Mouse (Mus musculus) heart, embryonic 11.5 days (tissue): ENCODE measurements around the gene Atp6v1b1. TPM values are rescaled to one million over a fixed set of nuclear protein-coding genes. Genes with fewer than 3 reads are reported as not detected.

ENCODE experiments used
- ATAC-seq: fragments of 200-750 bp; cut with Nextera tagmentation; replicated peaks from 2 replicates; pipeline ENCODE4 v1.8.0; 2017; ENCODE audit warnings: moderate library complexity; ENCODE audit not compliant: insufficient number of reproducible peaks, low FRiP score, low TSS enrichment
- H3K27ac ChIP-seq: fragments of 300-500 bp; sonication (generic); 2 replicates; pipeline ENCODE4 v1.5.1; 2014; ENCODE audit warnings: mild to moderate bottlenecking, low read depth, low read length
- H3K27me3 ChIP-seq: fragments of 300-500 bp; sonication (generic); 2 replicates; pipeline ENCODE4 v1.6.1; 2014; ENCODE audit warnings: mild to moderate bottlenecking, low read length, mixed read lengths; ENCODE audit not compliant: control insufficient read depth, insufficient read depth
- H3K36me3 ChIP-seq: fragments of 300-500 bp; sonication (generic); 2 replicates; pipeline ENCODE4 v1.6.1; 2014; ENCODE audit warnings: mild to moderate bottlenecking, low read length, moderate library complexity, mixed read lengths; ENCODE audit not compliant: control insufficient read depth, insufficient read depth
- H3K4me1 ChIP-seq: fragments of 300-500 bp; sonication (generic); 2 replicates; pipeline ENCODE4 v1.6.1; 2014; ENCODE audit warnings: low read length; ENCODE audit not compliant: control insufficient read depth, insufficient read depth
- H3K4me2 ChIP-seq: fragments of 300-500 bp; sonication (generic); 2 replicates; pipeline ENCODE4 v1.6.1; 2014; ENCODE audit warnings: mild to moderate bottlenecking, moderate library complexity
- H3K4me3 ChIP-seq: fragments of 300-500 bp; sonication (generic); 2 replicates; pipeline ENCODE4 v1.5.1; 2014; ENCODE audit warnings: low read depth, low read length
- H3K9ac ChIP-seq: fragments of 300-500 bp; sonication (generic); 2 replicates; pipeline ENCODE4 v1.6.1; 2014; ENCODE audit warnings: mild to moderate bottlenecking, low read depth, low read length, moderate library complexity
- H3K9me3 ChIP-seq: fragments of 300-500 bp; sonication (generic); replicated peaks from 2 replicates; pipeline ENCODE4 v1.6.1; 2016; ENCODE audit warnings: low read length; ENCODE audit not compliant: control insufficient read depth
- WGBS: fragments of 180-500 bp; shearing (Covaris S2); extraction: QIAGEN DNeasy Blood & Tissue Kit; methylation state at CpG from one replicate; pipeline ENCODE4 v1.1.7; 2014; ENCODE audit not compliant: insufficient replicate concordance; 5-methylcytosine and 5-hydroxymethylcytosine counted together
- polyA plus RNA-seq: library from polyadenylated mRNA; unstranded; fragments of >200 nt; fragmentation: Nextera tagmentation; extraction: Ambion mirVana; gene quantifications from 2 replicates; pipeline ENCODE4 v1.2.1, GENCODE M21; 2014

The Atp6v1b1 gene
- polyA plus RNA-seq: not detected in 2 replicates

DNA sequence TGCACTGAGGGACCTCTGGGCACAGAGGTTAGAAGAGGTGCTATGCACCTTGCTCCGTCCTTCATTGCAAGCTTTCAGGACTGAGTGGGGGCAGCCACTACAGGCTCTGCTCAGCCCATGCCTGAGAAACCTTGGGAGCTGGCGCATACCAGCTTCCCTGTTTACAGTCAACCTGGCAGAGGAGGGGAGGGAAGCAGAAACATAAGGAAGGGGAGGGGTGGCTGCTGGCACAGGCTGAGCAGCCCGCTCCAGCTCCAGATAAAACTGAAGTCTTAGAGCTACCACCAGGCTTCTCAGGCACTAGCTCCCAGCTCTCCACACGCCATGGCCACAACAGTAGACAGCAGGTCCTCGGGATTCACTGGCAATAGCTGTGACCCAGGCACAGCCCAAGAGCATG is at the start of gene Atp6v1b1:
Atp6v1b1 (plus strand) TSS at position 230 of the 400 bp plus-strand sequence.
- 51% methylated on average over 5 of the region's 5 CpGs for WGBS
- Histone ChIP-seq H3K9ac (no peak within 1 kb of the TSS), H3K4me3 (no peak within 1 kb of the TSS), H3K9me3 (peaks cover 3% of the 10 kb centered on the region; the same call in 1 of the 2 replicates), H3K36me3 (no peaks in the 10 kb centered on the region), H3K4me2 (no peak within 1 kb of the TSS), H3K27ac (no peak within 1 kb of the TSS), H3K27me3 (peaks cover 37% of the 10 kb centered on the region), H3K4me1 (no peaks in the 10 kb centered on the region)
- ATAC-seq: no peak

DNA sequence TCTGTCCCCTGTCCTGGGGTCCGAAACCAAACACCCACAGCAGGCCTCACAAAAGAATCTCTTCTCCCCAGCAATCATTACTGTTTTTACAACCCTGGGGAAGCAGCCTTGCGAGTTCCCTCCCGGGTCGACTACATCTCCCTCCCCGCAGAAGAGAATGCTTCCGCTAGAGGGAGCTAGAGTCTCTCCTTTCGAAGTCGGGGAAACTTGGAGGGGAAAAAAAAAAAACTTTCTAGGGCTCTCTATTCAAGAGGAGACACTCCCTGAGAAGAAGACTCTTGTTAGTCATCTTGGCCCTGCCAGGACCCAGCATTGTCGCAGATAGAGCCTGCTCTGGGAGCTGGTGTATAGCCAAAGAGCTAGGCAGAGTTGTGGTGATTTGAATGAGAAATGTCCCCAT is 49.0 kb upstream of the Atp6v1b1 start:
- no peak overlapping the region for H3K4me2 ChIP-seq
- ATAC-seq: no peak
- H3K27me3 ChIP-seq: peaks cover 93% of the 10 kb centered on the region
- WGBS: under 1% methylated on average over 9 of the region's 9 CpGs
- H3K9me3 ChIP-seq: no peaks in the 10 kb centered on the region
- no peak overlapping the region for H3K9ac ChIP-seq
- H3K36me3 ChIP-seq: no peaks in the 10 kb centered on the region
- H3K4me3 ChIP-seq: no peak overlapping the region
- H3K4me1 ChIP-seq: no peaks in the 10 kb centered on the region
- H3K27ac ChIP-seq: no peak overlapping the region

DNA sequence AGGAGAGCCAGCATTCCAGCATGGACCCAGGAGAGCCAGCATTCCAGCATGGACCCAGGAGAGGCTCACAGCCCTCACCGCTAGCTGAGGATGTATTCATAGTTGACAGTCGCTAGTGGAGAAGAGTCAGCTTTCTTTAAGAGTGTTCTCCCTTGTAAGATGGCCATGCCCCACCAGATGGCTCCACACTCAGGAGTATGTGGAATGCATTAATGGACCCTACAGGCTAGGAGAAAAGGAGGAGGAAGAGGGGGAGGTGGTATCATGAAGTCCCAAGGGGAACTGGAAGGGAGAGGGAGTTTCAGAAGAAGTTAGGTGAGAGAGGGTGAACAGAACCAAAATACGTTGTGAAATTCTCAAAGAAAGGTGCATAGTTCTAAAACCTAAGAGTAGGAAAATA is 47.1 kb upstream of the Atp6v1b1 start:
- ATAC-seq: no peak
- Histone ChIP-seq H3K27me3 (peaks cover 95% of the 10 kb centered on the region), H3K4me3 (no peak overlapping the region), H3K4me1 (no peaks in the 10 kb centered on the region), H3K4me2 (no peak overlapping the region), H3K36me3 (no peaks in the 10 kb centered on the region), H3K27ac (no peak overlapping the region), H3K9ac (no peak overlapping the region), H3K9me3 (no peaks in the 10 kb centered on the region)
- WGBS: 3% methylated on average over 3 of the region's 3 CpGs

DNA sequence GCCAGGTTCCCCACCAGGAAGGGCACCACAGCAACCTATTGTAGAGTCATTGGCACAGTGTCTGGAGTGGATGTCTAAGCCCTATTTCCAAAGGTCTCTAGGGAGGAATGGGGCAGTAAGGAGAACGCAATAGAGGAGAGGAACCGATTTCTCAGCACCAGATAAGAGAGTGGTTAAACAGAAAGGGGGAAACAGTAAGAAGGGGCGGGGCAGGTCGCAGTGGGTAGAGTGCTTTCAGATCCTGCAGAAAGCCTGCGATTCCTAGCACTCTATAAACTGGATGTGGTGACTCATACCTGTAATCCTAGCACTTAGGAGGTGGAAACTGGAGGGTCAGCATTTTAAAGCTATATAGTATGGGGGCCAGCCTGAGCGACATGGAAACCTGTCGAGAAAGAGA is 46.1 kb upstream of the Atp6v1b1 start:
- WGBS: 2% methylated on average over 7 of the region's 7 CpGs

DNA sequence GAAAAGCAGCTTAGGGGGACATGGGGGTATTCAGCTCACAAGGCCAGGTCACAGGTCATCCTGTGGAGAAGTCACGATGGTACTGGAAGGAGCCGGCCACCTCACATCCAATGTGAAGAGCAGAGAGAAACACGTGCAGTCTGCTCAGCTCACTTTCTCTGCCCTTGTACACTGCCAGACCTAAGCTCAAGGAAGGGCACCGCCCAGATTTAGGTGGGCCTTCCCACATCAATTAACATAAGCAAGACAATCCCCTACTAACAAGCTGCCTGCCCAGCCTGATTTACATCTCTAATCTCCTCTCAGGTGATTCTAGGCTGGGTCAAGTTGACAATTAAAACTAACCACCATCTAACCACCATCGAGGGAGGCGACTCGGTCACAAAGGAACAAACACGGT is 44.9 kb upstream of the Atp6v1b1 start:
- Histone ChIP-seq H3K27me3 (peaks cover 94% of the 10 kb centered on the region), H3K9ac (no peak overlapping the region), H3K36me3 (no peaks in the 10 kb centered on the region), H3K9me3 (no peaks in the 10 kb centered on the region), H3K4me2 (no peak overlapping the region), H3K27ac (no peak overlapping the region), H3K4me3 (no peak overlapping the region), H3K4me1 (peaks cover 5% of the 10 kb centered on the region; the same call in 1 of the 2 replicates)
- no peak for ATAC-seq
- whole genome bisulfite sequencing: 4% methylated on average over 8 of the region's 8 CpGs

More for the DNA sequence above, 46.1 kb upstream of the Atp6v1b1 start:
- no peak overlapping the region for H3K4me2 ChIP-seq
- no peak overlapping the region for H3K9ac ChIP-seq
- ATAC-seq: no peak
- peaks cover 94% of the 10 kb centered on the region for H3K27me3 ChIP-seq
- H3K9me3 ChIP-seq: no peaks in the 10 kb centered on the region
- H3K4me1 ChIP-seq: no peaks in the 10 kb centered on the region
- H3K36me3 ChIP-seq: no peaks in the 10 kb centered on the region
- H3K27ac ChIP-seq: no peak overlapping the region
- no peak overlapping the region for H3K4me3 ChIP-seq

DNA sequence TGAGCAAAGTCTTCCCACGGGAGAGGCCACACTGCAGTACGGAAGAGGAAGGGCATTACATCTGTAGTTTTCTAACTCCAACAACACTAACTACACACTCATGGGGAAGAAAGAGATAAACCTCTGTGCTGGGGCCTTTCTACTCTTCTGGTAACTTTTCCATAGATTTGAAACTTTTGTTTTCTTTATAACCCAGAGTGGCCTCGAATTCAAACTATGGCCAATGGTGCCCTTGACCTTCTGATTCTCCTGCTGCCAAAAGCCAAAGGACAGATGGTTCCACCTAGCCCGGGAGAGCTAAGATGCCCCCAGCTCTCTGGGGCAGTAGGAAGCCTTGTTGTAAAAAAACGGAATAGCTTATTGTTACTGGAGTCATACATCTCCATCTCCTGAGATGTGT is 42.8 kb upstream of the Atp6v1b1 start:
- Histone ChIP-seq H3K4me1 (peaks cover 5% of the 10 kb centered on the region; the same call in 1 of the 2 replicates), H3K9ac (no peak overlapping the region), H3K9me3 (no peaks in the 10 kb centered on the region), H3K36me3 (no peaks in the 10 kb centered on the region), H3K27me3 (peaks cover 93% of the 10 kb centered on the region), H3K4me2 (no peak overlapping the region), H3K27ac (no peak overlapping the region), H3K4me3 (no peak overlapping the region)
- WGBS: 3% methylated on average over 5 of the region's 5 CpGs
- no peak for ATAC-seq

DNA sequence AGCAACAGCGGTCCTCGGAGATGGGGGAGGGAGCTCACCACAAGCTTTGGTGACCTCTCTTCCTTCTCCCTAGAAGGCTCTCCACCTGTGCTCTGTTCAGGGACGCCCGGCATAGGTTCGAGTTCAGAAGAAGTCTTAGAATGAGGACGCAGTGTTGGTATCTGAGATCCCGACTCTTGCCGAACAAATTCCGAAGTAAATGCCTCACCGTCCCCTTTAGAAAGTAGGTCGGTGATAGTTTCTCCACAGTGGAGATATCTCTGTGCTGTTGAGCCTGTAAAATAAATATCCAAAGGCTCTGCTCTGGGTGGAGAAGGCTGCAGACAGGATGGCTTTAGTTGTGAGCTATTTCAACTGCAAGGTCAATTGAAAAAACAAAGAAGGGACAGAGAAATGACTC is 41.8 kb upstream of the Atp6v1b1 start:
- H3K4me3 ChIP-seq: no peak overlapping the region
- peaks cover 93% of the 10 kb centered on the region for H3K27me3 ChIP-seq
- H3K9me3 ChIP-seq: no peaks in the 10 kb centered on the region
- H3K9ac ChIP-seq: no peak overlapping the region
- no peak overlapping the region for H3K27ac ChIP-seq
- ATAC-seq: no peak
- peaks cover 5% of the 10 kb centered on the region; the same call in 1 of the 2 replicates for H3K4me1 ChIP-seq
- no peaks in the 10 kb centered on the region for H3K36me3 ChIP-seq
- WGBS: 0% methylated on average over 11 of the region's 11 CpGs
- no peak overlapping the region for H3K4me2 ChIP-seq

DNA sequence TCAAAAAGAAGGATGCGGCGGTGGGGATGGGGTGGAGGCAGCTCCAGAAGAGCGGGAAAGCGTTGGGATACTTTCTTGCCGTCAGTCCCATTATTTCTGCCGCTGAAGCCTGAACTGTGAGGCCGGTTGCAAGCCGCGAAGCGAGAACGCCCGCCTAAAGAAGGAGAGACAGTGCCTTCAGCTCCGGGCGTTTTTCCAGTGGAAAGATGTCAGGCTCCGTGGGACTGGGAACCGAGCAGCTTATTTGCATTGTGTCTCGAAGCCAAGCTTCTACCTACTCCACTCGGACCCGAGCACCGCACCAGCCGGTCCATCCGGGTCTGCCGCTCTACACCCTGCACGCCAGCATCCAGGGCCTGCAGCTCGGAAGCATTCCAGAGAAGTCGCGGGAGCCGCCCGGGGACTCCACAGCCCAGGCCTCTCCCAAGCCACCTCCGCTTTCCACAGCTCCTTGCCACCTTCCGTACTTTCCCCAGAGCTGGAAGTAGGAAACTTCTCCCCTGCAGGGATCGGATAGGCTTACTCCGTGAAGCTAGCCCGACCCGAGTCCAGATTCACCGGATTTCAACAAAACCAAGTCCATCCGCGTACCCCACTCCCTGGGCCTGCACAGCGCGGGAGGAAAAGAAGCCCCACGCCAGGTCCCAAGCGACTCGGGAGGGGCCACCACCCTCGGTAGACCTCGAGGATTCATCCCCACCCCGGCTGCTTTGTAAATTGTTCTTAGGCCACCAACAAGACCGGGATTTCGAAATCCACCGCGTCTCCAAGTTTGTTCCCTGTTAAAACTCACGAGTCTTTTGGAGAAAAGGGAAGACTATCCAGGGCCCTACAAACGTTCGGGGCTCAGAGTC is 40.4 kb upstream of the Atp6v1b1 start:
- H3K27ac ChIP-seq: no peak overlapping the region
- ATAC-seq: 0 out of 2 replicates have a peak, but pooled peaks have one; percentile 26
- no peak overlapping the region for H3K9ac ChIP-seq
- H3K4me2 ChIP-seq: peak overlapping the region; percentile 44
- peaks cover 5% of the 10 kb centered on the region; the same call in 1 of the 2 replicates for H3K4me1 ChIP-seq
- WGBS: under 1% methylated on average over 53 of the region's 53 CpGs
- H3K4me3 ChIP-seq: peak overlapping the region; percentile 18
- peaks cover 93% of the 10 kb centered on the region for H3K27me3 ChIP-seq
- no peaks in the 10 kb centered on the region for H3K9me3 ChIP-seq
- H3K36me3 ChIP-seq: no peaks in the 10 kb centered on the region
